8 mouse cellular contexts compared by ENCODE assay signal in the genomic region with DNA sequence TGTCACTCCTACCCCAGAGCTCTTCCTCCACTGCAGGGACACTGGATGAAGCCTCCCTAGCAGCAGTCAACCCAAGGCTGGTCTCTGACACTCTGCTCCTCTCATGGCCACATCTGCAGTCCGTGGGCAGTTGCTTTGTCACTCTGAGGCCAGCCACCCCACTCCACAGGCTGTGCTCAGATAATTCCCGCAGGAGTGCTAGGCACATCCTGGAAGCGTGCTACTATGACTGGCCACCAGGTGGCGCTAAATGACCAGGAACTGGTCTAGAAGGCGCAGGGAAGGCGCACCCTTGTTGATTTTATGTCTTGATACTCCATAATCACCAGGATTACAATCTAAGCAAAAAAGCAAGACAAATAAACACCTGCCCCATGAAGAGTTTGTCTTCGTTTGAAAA.
DNase-seq lines count a peak whose midpoint lies in the region; ATAC-seq lines count a peak whose summit lies in the region.

No protein-coding gene starts in this region.

- H3K9ac ChIP-seq in forebrain, embryonic 13.5 days = no peak overlapping the region
- H3K9ac ChIP-seq in hindbrain, embryonic 12.5 days = no peak overlapping the region

- H3K4me3 ChIP-seq in forebrain, embryonic 13.5 days = no peak overlapping the region
- H3K4me3 ChIP-seq in hindbrain, embryonic 12.5 days = no peak overlapping the region

- H3K9me3 ChIP-seq in forebrain, embryonic 13.5 days (replicated peaks) = no peaks in the 10 kb centered on the region
- no peaks in the 10 kb centered on the region for H3K9me3 ChIP-seq in hindbrain, embryonic 12.5 days (replicated peaks)

- no peak overlapping the region for H3K27ac ChIP-seq in forebrain, embryonic 13.5 days
- H3K27ac ChIP-seq in hindbrain, embryonic 12.5 days = no peak overlapping the region

- DNase-seq in R1 (ENCODE audit: low read depth, low spot score) = peak; percentile 79
- peak; percentile 84 for DNase-seq in cerebellum, adult 11 months
- peak; percentile 94 to 95 for DNase-seq in layer of hippocampus, postnatal 10 days (ENCODE audit: low spot score in 2 of 2)
- peak; percentile 79 for DNase-seq in right cerebral cortex, postnatal 25 days
- DNase-seq in urinary bladder, postnatal 4 days (ENCODE audit: low spot score in 2 of 2) = peak; percentile 66 to 88

- WGBS in forebrain, embryonic 13.5 days = under 1% methylated on average over 7 of the region's 7 CpGs
- 2% methylated on average over 7 of the region's 7 CpGs for WGBS in hindbrain, embryonic 12.5 days

- no peak overlapping the region for H3K4me2 ChIP-seq in forebrain, embryonic 13.5 days
- no peak overlapping the region for H3K4me2 ChIP-seq in hindbrain, embryonic 12.5 days (replicated peaks)

- peak; percentile 77 for ATAC-seq in forebrain, embryonic 13.5 days
- peak; percentile 47; the same call in 1 of the 2 replicates for ATAC-seq in hindbrain, embryonic 12.5 days (ENCODE audit: low FRiP score)
- ATAC-seq in megakaryocyte, adult 5-6 weeks (ENCODE audit: poor library complexity, severe bottlenecking) = peak; percentile 73

- H3K27me3 ChIP-seq in forebrain, embryonic 13.5 days = peaks cover 20% of the 10 kb centered on the region
- H3K27me3 ChIP-seq in hindbrain, embryonic 12.5 days = peaks cover 31% of the 10 kb centered on the region

- peaks cover 27% of the 10 kb centered on the region for H3K4me1 ChIP-seq in forebrain, embryonic 13.5 days
- H3K4me1 ChIP-seq in hindbrain, embryonic 12.5 days = peaks cover 25% of the 10 kb centered on the region

- H3K36me3 ChIP-seq in forebrain, embryonic 13.5 days (ENCODE audit: poor library complexity, severe bottlenecking) = no peaks in the 10 kb centered on the region
- H3K36me3 ChIP-seq in hindbrain, embryonic 12.5 days = no peaks in the 10 kb centered on the region
